ENCODE assay signal across 8 mouse cellular contexts in genomic region chr15:79037913-79038328, GRCm38 (mm10). TPM values are rescaled to one million over a fixed set of nuclear protein-coding genes. Genes with fewer than 3 reads are reported as not detected.
DNase-seq lines count a peak whose midpoint lies in the region; ATAC-seq lines count a peak whose summit lies in the region.

No protein-coding gene starts in this region.

- H3K27ac ChIP-seq in hindbrain, embryonic 11.5 days (ENCODE audit: low read depth, low read length) = no peak overlapping the region

- H3K36me3 ChIP-seq in hindbrain, embryonic 11.5 days (ENCODE audit: control insufficient read depth, insufficient read depth, low read length) = no peaks in the 10 kb centered on the region

- H3K4me3 ChIP-seq in hindbrain, embryonic 11.5 days (ENCODE audit: low read depth, low read length) = no peak overlapping the region

- H3K27me3 ChIP-seq in hindbrain, embryonic 11.5 days (ENCODE audit: control insufficient read depth, insufficient read depth, low read length) = peaks cover 23% of the 10 kb centered on the region

- no peaks in the 10 kb centered on the region for H3K9me3 ChIP-seq in hindbrain, embryonic 11.5 days (ENCODE audit: control insufficient read depth, low read length)

- H3K4me1 ChIP-seq in hindbrain, embryonic 11.5 days (replicated peaks; ENCODE audit: control insufficient read depth, insufficient read depth, low read length) = peaks cover 3% of the 10 kb centered on the region; the same call in 1 of the 2 replicates

- H3K4me2 ChIP-seq in hindbrain, embryonic 11.5 days (replicated peaks; ENCODE audit: low read depth, low read length) = no peak overlapping the region

- intact Hi-C loops in left cerebral cortex, postnatal 4 days (cut with DNase I) = no loop called here

- DNase-seq in left cerebral cortex, adult 18-20 months (ENCODE audit: low spot score in 2 of 2) = peak; percentile 78 to 83
- no peak for DNase-seq in left cerebral cortex, adult 11 months (ENCODE audit: low spot score)
- peak; percentile 82 for DNase-seq in cerebellum, adult 8-10 months
- DNase-seq in forelimb bud, embryonic 11.5 days (ENCODE audit: low read depth, low spot score) = peak; percentile 78
- DNase-seq in hindbrain, embryonic 11.5 days (ENCODE audit: low spot score) = peak; percentile 90
- DNase-seq in left cerebral cortex, postnatal 4 days = peak; percentile 81
- DNase-seq in mesoderm, embryonic 11.5 days (ENCODE audit: low read depth, low spot score) = peak; percentile 82
- DNase-seq in spleen, postnatal 36 days (ENCODE audit: low spot score in 2 of 2) = peak; percentile 45 to 53

- WGBS in hindbrain, embryonic 11.5 days = 13% methylated on average over 14 of the region's 14 CpGs

- ATAC-seq in hindbrain, embryonic 11.5 days (ENCODE audit: low FRiP score) = no peak

- no peak overlapping the region for H3K9ac ChIP-seq in hindbrain, embryonic 11.5 days (ENCODE audit: low read depth, low read length)

RNA-seq across cellular contexts. Expression of gene Galr3, which starts 3.8 kb away (rescaled TPM):
- under 1 TPM; 0.82 to 0.98 TPM for total RNA-seq in left cerebral cortex, adult 18-20 months (2021)
- polyA plus RNA-seq in hindbrain, embryonic 11.5 days (2014; fragmentation: Nextera tagmentation; extraction: Ambion mirVana) = not detected in 2 replicates
- total RNA-seq in left cerebral cortex, postnatal 4 days (2021) = 1 to 10 TPM in 1 of 2 experiments, not detected in 1; 1.0 TPM

RNA-seq across cellular contexts. Expression of gene H1f0, which starts 9.7 kb away (rescaled TPM):
- total RNA-seq in left cerebral cortex, adult 18-20 months (2021) = 10 to 100 TPM; 79.6 to 93.8 TPM
- 154 and 306 TPM in 2 replicates for polyA plus RNA-seq in hindbrain, embryonic 11.5 days (2014; fragmentation: Nextera tagmentation; extraction: Ambion mirVana)
- total RNA-seq in left cerebral cortex, postnatal 4 days (2021) = 10 to 100 TPM; 84.8 to 94.8 TPM

RNA-seq across cellular contexts. Expression of gene Ankrd54, which starts 24.8 kb away (rescaled TPM):
- 10 to 100 TPM; 17.8 to 24.9 TPM for total RNA-seq in left cerebral cortex, adult 18-20 months (2021)
- 56.3 and 59.7 TPM in 2 replicates for polyA plus RNA-seq in hindbrain, embryonic 11.5 days (2014; fragmentation: Nextera tagmentation; extraction: Ambion mirVana)
- 10 to 100 TPM; 25.5 to 27.2 TPM for total RNA-seq in left cerebral cortex, postnatal 4 days (2021)

RNA-seq across cellular contexts. Expression of gene Eif3l, which starts 37.1 kb away (rescaled TPM):
- total RNA-seq in left cerebral cortex, adult 18-20 months (2021) = 10 to 100 TPM; 66.5 to 68.2 TPM
- 226 and 241 TPM in 2 replicates for polyA plus RNA-seq in hindbrain, embryonic 11.5 days (2014; fragmentation: Nextera tagmentation; extraction: Ambion mirVana)
- 100 to 1,000 TPM; 116 to 122 TPM for total RNA-seq in left cerebral cortex, postnatal 4 days (2021)
